Mouse (Mus musculus) thymus, adult 2 months (tissue): ENCODE data around the gene Rspry1.

Experiments used
- CTCF ChIP-seq: fragments of 200-500 bp; IDR thresholded peaks from 2 replicates; pipeline ENCODE4 v1.5.1; 2012; ENCODE audit warnings: mild to moderate bottlenecking, control low read depth, low read length, moderate library complexity, borderline replicate concordance; ENCODE audit not compliant: control insufficient read depth, poor library complexity, insufficient read depth; ENCODE audit errors: extremely low read depth
- POLR2A ChIP-seq: fragments of 200-500 bp; IDR thresholded peaks from 2 replicates; pipeline ENCODE4 v1.6.1; 2012; ENCODE audit warnings: mild to moderate bottlenecking, low read length, control low read depth, moderate library complexity; ENCODE audit not compliant: control insufficient read depth, poor library complexity, insufficient read depth; ENCODE audit errors: extremely low read depth

DNA sequence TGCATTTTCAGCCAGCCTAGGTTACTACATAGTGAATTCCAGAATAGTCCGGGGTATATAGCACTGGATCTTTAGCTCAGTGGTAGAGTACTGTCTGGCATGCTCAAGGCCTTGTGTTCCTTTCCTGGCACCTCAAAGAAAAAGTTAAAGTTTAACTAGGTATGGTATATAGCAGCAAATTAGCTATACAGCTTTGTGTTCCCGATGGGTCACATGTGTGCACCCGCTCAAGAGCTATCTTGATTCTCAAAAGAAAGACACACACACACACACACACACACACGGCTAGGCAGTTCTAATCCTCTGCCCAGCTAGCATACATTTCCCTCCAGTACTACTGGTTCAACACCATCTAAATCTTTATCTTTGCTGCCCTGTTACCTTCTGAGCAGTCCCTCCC, 58.7 kb downstream of the Rspry1 start:
- TF ChIP-seq CTCF = no peak
- TF ChIP-seq POLR2A = no peak
